12 mouse cellular contexts compared by ENCODE assay signal in the genomic region with DNA sequence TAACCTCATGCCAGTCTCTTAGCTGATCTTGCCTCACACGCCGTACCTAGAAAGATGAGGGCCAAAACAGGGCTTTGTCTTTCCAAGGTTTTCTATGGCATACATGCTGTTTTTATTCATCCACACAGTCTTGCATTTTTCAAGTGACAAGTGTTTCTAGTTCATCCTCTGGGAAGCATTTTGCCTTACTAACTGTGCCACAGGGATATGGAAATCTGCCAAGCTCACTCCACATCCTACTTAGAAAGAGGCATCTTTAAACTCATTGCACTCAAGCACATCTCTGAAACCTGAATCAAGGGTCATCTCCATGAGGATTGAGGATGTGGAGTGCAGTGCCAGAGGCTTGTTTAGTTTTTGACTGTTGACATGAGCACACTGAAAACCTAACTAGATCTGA.
"Had no signal": no experiment of that assay in that cellular context is flagged by ENCODE, and none has a peak within 500 bp of the region (broad histone marks: within the 10 kb centered on the region; RNA-seq: fewer than 3 reads in every experiment).

No protein-coding gene starts in this region.

- ATAC-seq: intestine, postnatal 0 days; liver, embryonic 12.5 days had no signal

- DNase-seq: kidney, adult 2 months; kidney, postnatal 4 days; liver; lung, adult 18-20 months; lung, postnatal 10 days; lung, postnatal 36 days; midbrain, embryonic 14.5 days; thymus, adult 2 months; thymus, postnatal 14 days; thymus, postnatal 4 days had no signal
